Mouse (Mus musculus) kidney, adult 2 months (tissue): ENCODE measurements at regions not wholly inside any gene's neighbourhood (a gene's known extent, or its start where the extent isn't known, plus 50 kb on each side); places are given as distances from the start of the nearest gene placed in this dataset.

Experiments
- CTCF ChIP-seq: fragments of 200-500 bp; conservative IDR thresholded peaks from 2 replicates; pipeline ENCODE4 v1.5.1; 2011; ENCODE audit warnings: low read depth, mild to moderate bottlenecking, control low read depth, low read length, moderate library complexity, mixed read lengths; ENCODE audit not compliant: insufficient read depth, insufficient read length
- POLR2A ChIP-seq: fragments of 200-500 bp; IDR thresholded peaks from one replicate; pipeline ENCODE4 v1.6.1; 2011; ENCODE audit warnings: low read depth, low read length, control low read depth

- TF ChIP-seq CTCF = no peak
- TF ChIP-seq POLR2A = no peak
Observed at GRCm38 (mm10) chr12:79921786-79922185, 191.0 kb downstream of the Zfp36l1 start.
